Mouse (Mus musculus) erythroblast, embryonic 14.5 days (primary cell): Measurements from ENCODE around the gene Med19. TPM values are rescaled to one million over a fixed set of nuclear protein-coding genes. Genes with fewer than 3 reads are reported as not detected.

Experiments used
- H3K27me3 ChIP-seq: 2 replicates; pipeline ENCODE4 v1.6.1; 2012; ENCODE audit warnings: inconsistent platforms; ENCODE audit not compliant: control insufficient read depth
- H3K36me3 ChIP-seq: 2 replicates; pipeline ENCODE4 v1.6.1; 2012; ENCODE audit warnings: mild to moderate bottlenecking, inconsistent platforms; ENCODE audit not compliant: control insufficient read depth
- H3K4me1 ChIP-seq: 2 replicates; pipeline ENCODE4 v1.6.1; 2012; ENCODE audit warnings: inconsistent platforms; ENCODE audit not compliant: control insufficient read depth
- H3K4me3 ChIP-seq: replicated peaks from 2 replicates; pipeline ENCODE3; 2012; ENCODE audit warnings: moderate library complexity, mild to moderate bottlenecking, inconsistent platforms
- H3K9me3 ChIP-seq: 2 replicates; pipeline ENCODE4 v1.6.1; 2012; ENCODE audit warnings: low read length, inconsistent platforms, mixed read lengths; ENCODE audit not compliant: control insufficient read depth
- GATA1 ChIP-seq: IDR thresholded peaks from 2 replicates; pipeline ENCODE4 v1.6.1; 2012; ENCODE audit warnings: low read length, inconsistent platforms, mixed read lengths
- TAL1 ChIP-seq: IDR thresholded peaks from 3 replicates; pipeline ENCODE4 v1.6.1; 2012; ENCODE audit warnings: low read length, inconsistent platforms, mixed read lengths
- polyA plus RNA-seq: library from polyadenylated mRNA; stranded (reverse); fragments of >175 nt; gene quantifications from 2 replicates; pipeline ENCODE4 v1.2.3, GENCODE M21; 2012

Med19 gene
- polyA plus RNA-seq = 3.0 and 3.1 TPM in 2 replicates

DNA sequence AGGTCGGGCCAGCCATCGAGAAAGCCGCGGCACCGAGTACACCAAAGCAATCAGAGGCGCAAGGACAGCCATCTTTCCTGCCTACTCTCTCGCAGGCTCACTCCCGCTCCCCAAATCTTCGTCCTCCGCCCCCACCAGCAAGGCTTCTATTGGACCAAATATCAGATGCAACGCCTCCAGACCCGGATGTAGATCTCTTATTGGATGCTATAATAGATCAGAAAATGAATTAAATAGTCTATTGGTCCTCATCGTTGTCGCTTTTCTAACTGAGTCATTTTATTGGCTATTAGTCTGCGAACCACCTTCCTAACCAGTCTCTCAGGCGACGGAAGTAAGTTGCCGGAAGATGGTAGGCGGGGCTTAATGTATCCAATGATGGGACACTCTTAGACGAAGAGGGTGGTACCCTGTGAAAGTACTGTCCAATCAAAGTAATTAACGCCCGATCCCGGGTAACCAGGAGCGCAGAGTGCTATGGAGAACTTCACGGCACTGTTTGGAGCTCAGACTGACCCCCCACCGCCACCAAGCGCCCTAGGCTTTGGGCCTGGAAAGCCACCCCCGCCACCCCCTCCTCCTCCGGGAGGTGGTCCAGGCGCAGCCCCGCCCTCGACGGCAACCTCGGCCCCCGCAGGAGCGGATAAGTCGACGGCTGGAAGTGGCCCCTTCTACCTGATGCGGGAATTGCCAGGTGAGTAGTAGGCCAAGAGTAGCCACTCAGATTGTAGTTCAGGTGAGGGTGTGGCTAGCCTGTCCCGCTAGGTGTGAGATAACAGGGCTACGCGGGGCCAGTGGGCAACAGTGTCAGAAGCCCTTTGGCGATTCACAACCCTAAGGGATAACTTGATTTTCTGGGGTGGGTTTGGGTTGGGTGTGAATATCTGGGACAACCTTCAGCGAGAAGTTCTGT lies at the start of gene Med19, which contains the start of gene Gm28635:
TSS of gene Med19 (plus strand) at position 435 of the 913 bp plus-strand sequence.
TSS of gene Gm28635 (minus strand) at position 74 of the 913 bp plus-strand sequence.
- no peaks in the 10 kb centered on the region for H3K27me3 ChIP-seq
- peaks cover 63% of the 10 kb centered on the region for H3K4me1 ChIP-seq
- H3K9me3 ChIP-seq = no peaks in the 10 kb centered on the region
- peaks cover 66% of the 10 kb centered on the region for H3K36me3 ChIP-seq
- H3K4me3 ChIP-seq = peak within 1 kb of the TSS; percentile 78
- TF ChIP-seq GATA1 = no peak
- TF ChIP-seq TAL1 = no peak

DNA sequence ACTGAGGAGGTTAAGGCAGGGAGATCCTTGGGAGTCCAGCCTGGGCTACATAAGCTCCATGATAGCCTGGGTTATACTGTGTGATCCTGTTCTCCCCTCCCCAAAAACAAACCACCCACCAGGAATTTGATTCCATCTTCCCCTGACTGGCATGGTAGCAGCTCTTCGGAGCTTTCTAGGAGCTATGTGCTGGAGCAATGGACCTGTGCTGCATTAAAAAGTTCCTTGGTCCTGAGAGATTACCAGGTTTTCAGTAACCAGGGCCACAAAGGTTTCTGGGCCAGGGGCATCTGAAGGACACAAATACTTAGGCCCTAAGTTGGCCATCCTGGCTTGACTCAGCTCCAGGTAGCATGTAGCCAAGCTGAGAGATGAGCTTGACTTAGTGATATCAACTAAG lies 46.2 kb upstream of the Med19 start:
- no peaks in the 10 kb centered on the region for H3K9me3 ChIP-seq
- H3K27me3 ChIP-seq = no peaks in the 10 kb centered on the region
- no peak for TF ChIP-seq TAL1
- no peak overlapping the region for H3K4me3 ChIP-seq
- peaks cover 5% of the 10 kb centered on the region for H3K36me3 ChIP-seq
- H3K4me1 ChIP-seq = peaks cover 33% of the 10 kb centered on the region

DNA sequence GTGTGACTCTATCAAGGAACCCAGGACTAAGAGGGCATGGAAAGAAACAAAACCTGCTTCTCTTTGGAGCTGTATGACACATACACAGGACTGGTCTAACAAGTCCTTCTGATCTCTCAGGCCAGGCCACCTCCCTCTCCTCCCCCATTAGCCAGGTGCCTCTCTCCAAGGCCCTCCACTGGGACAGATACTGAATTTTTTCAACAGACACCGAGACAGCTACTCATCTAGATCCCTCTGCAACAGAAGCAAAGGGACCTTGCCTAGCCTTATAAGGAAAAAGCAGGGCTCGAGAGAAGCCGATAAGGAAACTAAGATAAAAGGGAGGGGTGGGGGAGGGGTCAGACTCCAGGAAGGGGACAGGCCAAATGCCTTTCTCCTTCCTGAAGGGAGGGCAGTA lies 45.2 kb upstream of the Med19 start:
- peaks cover 5% of the 10 kb centered on the region for H3K36me3 ChIP-seq
- no peaks in the 10 kb centered on the region for H3K9me3 ChIP-seq
- no peak overlapping the region for H3K4me3 ChIP-seq
- TF ChIP-seq TAL1 (no peak), GATA1 (no peak)
- H3K27me3 ChIP-seq = no peaks in the 10 kb centered on the region
- H3K4me1 ChIP-seq = peaks cover 36% of the 10 kb centered on the region

GRCm38 (mm10) chr2:84634006-84634405 lies 44.2 kb upstream of the Med19 start:
- no peak overlapping the region for H3K4me3 ChIP-seq
- TF ChIP-seq TAL1 (no peak), GATA1 (no peak)
- H3K27me3 ChIP-seq = no peaks in the 10 kb centered on the region
- H3K36me3 ChIP-seq = peaks cover 4% of the 10 kb centered on the region
- no peaks in the 10 kb centered on the region for H3K9me3 ChIP-seq
- H3K4me1 ChIP-seq = peaks cover 38% of the 10 kb centered on the region

GRCm38 (mm10) chr2:84634934-84635482 lies 43.2 kb upstream of the Med19 start:
- no peak for TF ChIP-seq GATA1
- TF ChIP-seq TAL1 = no peak
- Histone ChIP-seq H3K36me3 (peaks cover 3% of the 10 kb centered on the region), H3K9me3 (no peaks in the 10 kb centered on the region), H3K27me3 (no peaks in the 10 kb centered on the region), H3K4me1 (peaks cover 41% of the 10 kb centered on the region), H3K4me3 (no peak overlapping the region)

GRCm38 (mm10) chr2:84635611-84636010 lies 42.6 kb upstream of the Med19 start:
- TF ChIP-seq GATA1 = no peak
- TF ChIP-seq TAL1 = no peak
- Histone ChIP-seq H3K4me3 (no peak overlapping the region), H3K9me3 (no peaks in the 10 kb centered on the region), H3K36me3 (peaks cover 3% of the 10 kb centered on the region), H3K27me3 (no peaks in the 10 kb centered on the region), H3K4me1 (peaks cover 42% of the 10 kb centered on the region)

GRCm38 (mm10) chr2:84636231-84636741 lies 41.9 kb upstream of the Med19 start:
- H3K36me3 ChIP-seq = peaks cover 3% of the 10 kb centered on the region
- peaks cover 43% of the 10 kb centered on the region for H3K4me1 ChIP-seq
- no peaks in the 10 kb centered on the region for H3K27me3 ChIP-seq
- TF ChIP-seq TAL1 = no peak
- no peak for TF ChIP-seq GATA1
- H3K4me3 ChIP-seq = no peak overlapping the region
- H3K9me3 ChIP-seq = no peaks in the 10 kb centered on the region

GRCm38 (mm10) chr2:84637452-84638165 lies 40.6 kb upstream of the Med19 start:
- peaks cover 39% of the 10 kb centered on the region for H3K4me1 ChIP-seq
- H3K4me3 ChIP-seq = no peak overlapping the region
- TF ChIP-seq GATA1 (no peak), TAL1 (no peak)
- no peaks in the 10 kb centered on the region for H3K27me3 ChIP-seq
- H3K9me3 ChIP-seq = no peaks in the 10 kb centered on the region
- H3K36me3 ChIP-seq = no peaks in the 10 kb centered on the region; the same call in 1 of the 2 replicates
